Mouse (Mus musculus) brain, embryonic 18.5 days (tissue): ENCODE data around the gene Fh1.

Source experiments
- DNase-seq: peaks from one replicate; pipeline ENCODE4 v3.0.0-alpha.2; 2012; ENCODE audit warnings: low read depth, low spot score

Gene Fh1

GRCm38 (mm10) chr1:175550586-175550985 lies 74.8 kb downstream of the Fh1 start:
- peak; percentile 10 for DNase-seq
